Mouse (Mus musculus): ENCODE results near the gene Ptov1.
A peak's percentile ranks its signal among the peaks of the same experiment; 100 is the strongest.

The Ptov1 gene

DNA sequence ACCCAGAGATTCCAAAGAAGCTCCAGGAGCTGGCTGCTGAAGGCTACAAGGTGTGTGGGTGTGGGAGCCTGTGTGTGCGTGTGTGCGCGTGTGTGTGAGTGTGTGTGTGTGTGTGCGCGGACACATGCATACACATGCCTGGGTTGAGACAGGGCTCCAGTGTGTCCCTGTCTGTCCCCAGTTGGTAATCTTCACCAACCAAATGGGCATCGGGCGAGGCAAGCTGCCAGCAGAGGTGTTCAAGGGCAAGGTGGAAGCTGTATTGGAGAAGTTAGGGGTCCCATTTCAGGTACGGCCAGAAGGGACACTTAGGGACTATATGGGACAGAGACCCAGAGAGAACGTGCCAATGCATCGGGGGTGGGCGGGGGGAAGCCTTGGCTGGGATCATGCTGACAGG is 9.7 kb downstream of the Ptov1 start:
- DNase-seq (ENCODE audit: low read depth, low spot score): no peak

DNA sequence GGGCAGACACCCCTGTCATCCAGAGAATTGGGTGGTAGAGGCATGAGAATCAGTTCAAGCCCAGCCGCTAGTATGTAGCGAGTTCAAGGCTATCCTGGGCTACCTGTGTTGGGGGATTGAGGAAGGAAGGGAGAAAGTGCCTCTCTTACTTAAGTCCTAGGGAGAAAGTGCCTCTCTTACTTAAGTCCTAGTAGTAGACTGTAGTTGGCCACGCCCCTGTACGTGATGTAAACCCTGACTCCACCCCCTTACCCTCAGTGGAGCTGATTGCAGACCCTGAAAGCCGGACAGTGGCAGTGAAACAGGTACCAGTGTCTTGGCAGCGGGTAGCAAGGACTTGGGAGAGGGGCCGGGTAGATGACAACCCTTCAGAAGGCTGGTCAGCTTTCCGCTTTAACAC is 11.7 kb downstream of the Ptov1 start:
- no peak for DNase-seq (ENCODE audit: low read depth, low spot score)

- DNase-seq (ENCODE audit: low read depth, low spot score): peak; percentile 71
Measured at GRCm38 (mm10) chr7:44857042-44857552, 12.5 kb downstream of the Ptov1 start, which contains the start of gene Pnkp. TSS of gene Pnkp (plus strand) at chr7:44857139.

- no peak for DNase-seq (ENCODE audit: low read depth, low spot score)
Measured at GRCm38 (mm10) chr7:44856265-44856916, 13.2 kb downstream of the Ptov1 start.

- no peak for DNase-seq (ENCODE audit: low read depth, low spot score)
Measured at GRCm38 (mm10) chr7:44855036-44855435, 14.6 kb downstream of the Ptov1 start.

- peak; percentile 37 for DNase-seq (ENCODE audit: low read depth, low spot score)
Measured at GRCm38 (mm10) chr7:44854356-44855031, 15.1 kb downstream of the Ptov1 start.

DNA sequence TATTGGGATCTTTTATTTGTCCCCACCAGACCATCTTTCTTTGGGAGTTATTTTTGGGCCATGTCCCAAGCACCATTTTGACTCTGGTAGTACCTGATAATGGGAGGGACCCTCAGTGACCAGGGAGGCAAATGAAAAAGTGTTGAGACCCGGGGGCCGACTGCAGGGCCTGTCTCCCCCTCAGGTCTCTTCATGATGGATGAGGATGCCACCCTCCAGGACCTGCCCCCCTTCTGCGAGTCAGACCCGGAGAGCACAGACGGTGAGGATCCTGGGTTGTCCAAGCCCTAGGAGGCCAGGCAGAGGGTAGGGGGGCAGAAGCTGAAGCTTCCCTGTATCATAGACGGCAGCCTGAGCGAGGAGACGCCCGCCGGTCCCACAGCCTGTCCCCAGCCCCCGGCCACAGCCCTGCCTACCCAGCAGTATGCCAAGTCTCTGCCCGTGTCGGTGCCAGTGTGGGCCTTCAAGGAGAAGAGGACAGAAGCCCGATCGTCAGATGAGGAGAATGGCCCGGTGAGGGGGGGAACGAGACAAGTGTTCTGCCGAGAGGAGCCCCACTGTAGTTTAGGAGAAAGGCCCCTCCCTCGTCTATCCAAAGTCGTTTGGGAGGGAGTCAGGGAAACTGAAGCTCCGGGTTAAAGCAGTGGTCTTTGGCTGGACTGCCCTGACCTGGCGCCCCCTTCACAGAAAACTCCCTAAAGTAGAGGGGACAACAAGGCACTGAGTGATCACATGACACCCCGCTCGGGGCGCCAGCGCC is 15.8 kb downstream of the Ptov1 start:
- DNase-seq (ENCODE audit: low read depth, low spot score): no peak

- DNase-seq (ENCODE audit: low read depth, low spot score): no peak
Measured at GRCm38 (mm10) chr7:44853065-44853464, 16.5 kb downstream of the Ptov1 start.

GRCm38 (mm10) chr7:44852259-44853027 is 17.1 kb downstream of the Ptov1 start:
- no peak for DNase-seq (ENCODE audit: low read depth, low spot score)

DNA sequence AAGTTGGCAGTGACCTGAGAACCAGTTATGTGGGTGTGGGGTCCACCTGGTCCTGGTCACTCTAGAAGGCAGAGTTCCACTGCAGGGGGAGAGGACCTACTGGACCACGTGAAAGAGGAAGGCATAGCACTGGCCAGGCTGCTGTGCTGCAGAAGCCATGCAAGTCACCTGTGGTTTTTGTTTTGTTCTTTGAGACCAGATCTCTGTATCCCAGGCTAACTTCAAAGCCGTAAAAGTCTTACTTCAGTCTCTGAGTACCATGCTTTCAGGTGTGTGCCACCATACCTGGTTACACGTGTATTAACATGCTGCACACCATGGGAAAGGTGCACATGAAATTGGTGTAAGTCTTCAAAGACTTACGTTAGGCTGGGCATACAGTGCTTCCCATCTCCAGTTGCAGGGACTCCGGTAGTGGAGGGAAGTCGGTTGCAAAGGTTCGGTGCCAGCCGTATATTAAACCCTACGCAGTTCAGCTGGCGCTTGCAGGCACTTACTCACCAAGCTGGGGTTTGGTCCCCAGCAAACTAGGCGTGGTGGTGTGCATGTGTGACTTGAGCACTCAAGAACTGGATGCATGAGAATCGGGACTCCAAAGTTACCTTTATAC is 17.9 kb downstream of the Ptov1 start:
- DNase-seq (ENCODE audit: low read depth, low spot score): no peak

- DNase-seq (ENCODE audit: low read depth, low spot score): no peak
Measured at GRCm38 (mm10) chr7:44850789-44851624, 18.6 kb downstream of the Ptov1 start.

GRCm38 (mm10) chr7:44850146-44850545 is 19.4 kb downstream of the Ptov1 start:
- peak; percentile 46 for DNase-seq (ENCODE audit: low read depth, low spot score)

- peak; percentile 84 for DNase-seq (ENCODE audit: low read depth, low spot score)
Measured at GRCm38 (mm10) chr7:44849416-44850111, 20.0 kb downstream of the Ptov1 start.

DNA sequence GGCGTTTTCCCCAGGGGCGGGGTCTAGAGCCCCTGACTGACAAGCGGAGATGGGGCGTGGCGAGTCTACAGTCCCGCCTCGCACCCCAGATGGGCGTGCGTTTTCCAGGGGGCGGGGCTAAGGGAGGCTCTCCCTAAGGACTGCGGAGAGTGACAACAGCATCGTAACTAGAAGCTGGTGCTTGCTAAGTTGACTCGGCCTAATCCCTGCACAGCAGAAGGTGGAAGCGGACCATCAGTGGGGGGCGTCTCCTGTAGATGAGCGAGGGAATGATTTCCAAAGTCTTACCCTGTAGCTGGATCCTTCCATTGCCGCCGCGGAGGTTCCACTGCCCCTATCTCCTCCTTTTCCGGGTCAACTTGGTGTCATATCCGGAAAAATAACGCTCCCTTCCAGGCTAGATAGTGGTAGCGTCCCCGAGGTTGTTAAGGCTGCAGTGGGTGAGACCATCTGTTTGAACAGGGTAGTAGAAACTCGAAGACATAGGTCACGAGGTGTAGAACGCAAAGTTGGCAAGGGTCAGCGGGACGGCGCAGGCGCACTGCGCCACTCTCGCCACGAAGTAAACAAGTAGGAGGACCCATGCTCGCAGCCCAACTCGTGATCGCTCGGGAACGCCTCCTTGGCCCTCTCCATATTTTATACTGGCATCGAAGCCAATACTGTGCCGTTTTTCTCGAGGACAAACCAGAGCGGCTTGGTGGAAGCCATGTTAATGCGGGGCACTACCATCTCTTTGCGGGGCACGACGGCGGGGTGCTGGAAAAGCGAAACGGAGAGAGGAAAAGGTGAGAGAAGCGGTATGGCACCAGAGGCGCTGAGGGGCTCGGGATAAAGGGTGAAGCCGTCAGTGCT is 20.8 kb downstream of the Ptov1 start, which contains the start of the genes Akt1s1 and Tbc1d17:
Gene Akt1s1, plus strand, starts transcription at position 431 of the 855 bp plus-strand sequence.
Gene Tbc1d17, minus strand, starts transcription at position 519 of the 855 bp plus-strand sequence.
- DNase-seq (ENCODE audit: low read depth, low spot score): peak; percentile 100

DNA sequence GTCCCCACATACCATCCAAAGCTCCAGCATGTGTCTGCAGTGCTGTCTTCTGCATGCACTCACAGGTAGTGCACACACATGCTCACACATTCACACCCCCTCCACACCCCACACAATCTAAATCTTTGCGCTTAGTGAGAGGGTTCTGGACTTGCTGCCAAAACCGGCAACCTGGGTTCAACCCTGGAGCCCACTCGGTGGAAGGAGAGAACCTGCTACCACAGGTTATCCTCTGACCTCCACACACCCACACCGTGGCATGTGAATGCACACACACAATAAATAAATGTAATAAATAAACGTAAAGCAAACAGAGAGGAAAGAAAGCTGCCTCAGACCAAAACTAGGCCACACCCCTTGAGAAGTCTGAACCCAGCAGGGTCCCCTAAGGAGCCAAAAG is 21.8 kb downstream of the Ptov1 start:
- no peak for DNase-seq (ENCODE audit: low read depth, low spot score)

DNA sequence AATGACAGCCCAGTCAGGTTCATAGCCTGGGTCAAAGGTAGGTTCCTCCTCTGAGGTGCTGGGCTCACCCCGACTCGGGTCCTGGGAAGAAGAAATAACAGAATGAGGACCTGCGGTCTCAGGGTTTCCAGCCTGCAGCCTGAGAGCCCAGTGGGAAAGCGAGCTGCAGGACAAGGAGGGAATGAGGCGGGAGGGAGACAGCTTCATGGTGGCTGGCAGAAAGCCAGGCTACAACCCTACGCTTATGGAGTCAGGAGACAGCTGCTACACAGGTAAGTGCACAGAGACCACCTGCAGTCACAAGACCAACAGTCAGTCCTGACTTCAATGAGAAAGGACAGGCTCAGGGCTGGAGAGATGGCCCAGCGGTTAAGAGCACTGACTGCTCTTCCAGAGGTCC is 22.8 kb downstream of the Ptov1 start:
- no peak for DNase-seq (ENCODE audit: low read depth, low spot score)

DNA sequence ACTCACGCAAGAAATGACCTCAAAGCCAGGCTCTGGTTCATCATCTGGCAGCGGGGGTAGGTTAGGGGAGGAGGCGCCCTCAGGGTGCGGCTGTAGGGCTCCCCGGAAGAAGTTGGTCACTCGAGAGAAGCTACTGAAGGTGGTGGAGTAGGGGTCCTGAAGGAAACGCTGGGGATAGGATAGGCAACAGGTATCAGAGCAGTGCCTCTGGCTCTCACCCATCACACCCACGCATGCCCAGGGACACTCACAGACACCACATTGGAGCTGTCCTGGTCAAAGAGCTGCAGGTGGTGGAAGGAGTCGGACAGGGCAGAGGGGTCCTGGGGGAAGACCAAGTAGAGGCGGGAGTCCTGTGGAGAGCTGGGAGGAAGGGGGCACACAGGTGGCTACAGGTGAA is 24.6 kb downstream of the Ptov1 start:
- no peak for DNase-seq (ENCODE audit: low read depth, low spot score)

DNA sequence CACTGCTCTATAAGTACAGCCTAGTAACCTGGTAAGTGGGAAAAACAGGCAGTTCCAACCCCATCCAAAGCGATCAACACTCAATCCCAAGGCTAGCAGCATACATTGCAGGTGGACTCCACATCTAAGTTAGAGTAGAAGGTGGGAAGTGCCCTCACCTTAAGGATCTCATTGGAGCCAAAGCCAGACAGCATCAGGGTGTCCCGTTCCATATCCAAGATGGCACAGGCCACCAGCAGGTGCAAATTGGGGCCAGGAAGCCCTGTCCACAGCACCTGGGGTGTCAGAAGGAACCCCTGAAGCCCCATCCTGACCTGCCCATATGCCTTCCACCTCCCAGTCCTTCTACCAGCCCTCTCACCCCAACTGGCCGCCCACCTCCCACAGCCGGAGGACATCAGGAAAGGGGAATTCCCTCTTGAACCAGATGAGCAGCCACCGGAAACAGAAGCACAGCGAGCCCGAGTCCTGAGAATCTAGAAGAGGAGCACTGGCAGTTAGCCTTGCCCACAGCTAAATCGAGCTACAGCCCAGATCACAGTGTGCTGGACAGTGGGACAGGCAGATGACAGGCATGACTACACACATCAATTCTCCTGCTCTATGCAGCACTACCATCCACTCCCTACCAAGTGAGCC is 27.6 kb downstream of the Ptov1 start:
- no peak for DNase-seq (ENCODE audit: low read depth, low spot score)
